Mouse (Mus musculus) lung, embryonic 14.5 days (tissue): Measurements from ENCODE around the gene Camta1. TPM values are rescaled to one million over a fixed set of nuclear protein-coding genes. Genes with fewer than 3 reads are reported as not detected.

ENCODE experiments used
- ATAC-seq: fragments of 200-750 bp; cut with Nextera tagmentation; 2 replicates; pipeline ENCODE4 v1.8.0; 2017; ENCODE audit warnings: mild to moderate bottlenecking, moderate TSS enrichment, moderate library complexity; ENCODE audit not compliant: insufficient read depth
- DNase-seq: peaks from one replicate; pipeline ENCODE4 v3.0.0-alpha.2; 2015
- H3K27ac ChIP-seq: fragments of 300-500 bp; sonication (generic); 2 replicates; pipeline ENCODE4 v1.5.1; 2014; ENCODE audit warnings: low read depth, mild to moderate bottlenecking, moderate library complexity
- H3K27me3 ChIP-seq: fragments of 300-500 bp; sonication (generic); 2 replicates; pipeline ENCODE4 v1.6.1; 2014; ENCODE audit warnings: low read length, control low read depth; ENCODE audit not compliant: insufficient read depth
- H3K36me3 ChIP-seq: fragments of 300-500 bp; sonication (generic); 2 replicates; pipeline ENCODE4 v1.6.1; 2014; ENCODE audit warnings: control low read depth; ENCODE audit not compliant: insufficient read depth
- H3K4me1 ChIP-seq: fragments of 300-500 bp; sonication (generic); 2 replicates; pipeline ENCODE4 v1.6.1; 2014; ENCODE audit warnings: antibody characterized with exemption, control low read depth; ENCODE audit not compliant: insufficient read depth
- H3K4me2 ChIP-seq: fragments of 300-500 bp; sonication (generic); 2 replicates; pipeline ENCODE4 v1.6.1; 2014; ENCODE audit warnings: mild to moderate bottlenecking
- H3K4me3 ChIP-seq: fragments of 300-500 bp; sonication (generic); 2 replicates; pipeline ENCODE4 v1.5.1; 2014; ENCODE audit warnings: low read depth, low read length
- H3K9ac ChIP-seq: fragments of 300-500 bp; sonication (generic); 2 replicates; pipeline ENCODE4 v1.6.1; 2014
- H3K9me3 ChIP-seq: fragments of 300-500 bp; sonication (generic); 2 replicates; pipeline ENCODE4 v1.6.1; 2016; ENCODE audit warnings: low read depth, low read length, control low read depth
- CTCF ChIP-seq: IDR thresholded peaks from 2 replicates; pipeline ENCODE4 v1.5.1; 2016; ENCODE audit warnings: antibody characterized with exemption, low read depth
- WGBS: fragments of 180-500 bp; shearing (Covaris S2); extraction: QIAGEN DNeasy Blood & Tissue Kit; methylation state at CpG from one replicate; pipeline ENCODE4 v1.1.7; 2014; 5-methylcytosine and 5-hydroxymethylcytosine counted together
- polyA plus RNA-seq: library from polyadenylated mRNA; unstranded; fragments of >200 nt; fragmentation: Nextera tagmentation; extraction: Ambion mirVana; gene quantifications from 2 replicates; pipeline ENCODE4 v1.2.1, GENCODE M21; 2014

Camta1 gene
- polyA plus RNA-seq, 1 experiment from 2014 or later = 87.5 TPM

DNA sequence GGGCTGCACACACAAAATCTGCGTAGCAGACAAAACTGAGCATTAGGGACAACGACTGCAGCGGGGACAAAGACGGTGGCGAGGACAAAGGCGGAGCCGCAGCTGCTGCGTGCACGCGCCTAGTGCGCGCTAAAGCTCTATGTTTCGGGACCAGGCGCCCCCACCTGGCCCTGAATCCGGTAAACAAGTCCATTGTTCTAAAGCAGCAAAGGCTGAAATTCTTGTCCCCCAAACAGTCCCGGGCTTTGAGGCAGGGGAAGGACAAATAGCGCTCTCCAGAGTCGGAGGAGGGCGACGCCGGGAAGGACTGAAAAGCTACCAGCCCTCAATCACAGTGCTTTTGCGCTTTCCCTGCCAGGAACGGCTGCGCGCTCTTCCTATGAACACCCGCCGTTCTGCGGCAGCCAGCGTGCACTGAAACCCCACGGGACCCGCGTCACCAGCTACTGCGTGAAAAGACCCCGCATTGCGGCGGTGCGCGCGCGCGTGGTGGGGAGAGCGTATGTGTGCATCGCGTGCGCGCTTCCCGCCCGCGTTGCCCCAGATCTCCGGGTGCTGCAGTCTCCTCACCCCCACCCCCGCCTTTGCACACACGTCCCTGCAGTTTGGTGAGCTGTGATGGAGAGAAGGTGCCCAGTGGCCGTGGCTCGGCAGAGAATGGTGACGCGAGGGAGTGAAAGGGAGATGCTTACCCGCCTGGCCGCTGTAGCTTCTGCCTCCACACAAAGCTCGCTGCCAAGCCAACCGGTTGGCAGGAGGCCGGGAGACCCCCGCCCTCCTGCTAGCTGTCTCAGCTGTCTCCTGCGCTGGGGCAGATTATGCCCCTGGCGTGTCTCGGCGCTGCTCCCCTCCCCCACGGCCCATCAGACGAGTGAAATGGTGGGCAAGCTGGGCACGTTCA, 732.8 kb downstream of the Camta1 start:
- peak overlapping the region; percentile 78 for H3K9ac ChIP-seq
- no peaks in the 10 kb centered on the region for H3K4me1 ChIP-seq
- ATAC-seq (peak; percentile 67), DNase-seq (peak; percentile 93)
- no peaks in the 10 kb centered on the region for H3K9me3 ChIP-seq
- peak overlapping the region; percentile 60 for H3K4me3 ChIP-seq
- H3K27me3 ChIP-seq = no peaks in the 10 kb centered on the region
- TF ChIP-seq CTCF = peak; percentile 50; the same call in 1 of the 2 replicates
- H3K27ac ChIP-seq = peak overlapping the region; percentile 82
- WGBS = 1% methylated on average over 69 of the region's 69 CpGs
- H3K36me3 ChIP-seq = no peaks in the 10 kb centered on the region
- peak overlapping the region; percentile 77 for H3K4me2 ChIP-seq

DNA sequence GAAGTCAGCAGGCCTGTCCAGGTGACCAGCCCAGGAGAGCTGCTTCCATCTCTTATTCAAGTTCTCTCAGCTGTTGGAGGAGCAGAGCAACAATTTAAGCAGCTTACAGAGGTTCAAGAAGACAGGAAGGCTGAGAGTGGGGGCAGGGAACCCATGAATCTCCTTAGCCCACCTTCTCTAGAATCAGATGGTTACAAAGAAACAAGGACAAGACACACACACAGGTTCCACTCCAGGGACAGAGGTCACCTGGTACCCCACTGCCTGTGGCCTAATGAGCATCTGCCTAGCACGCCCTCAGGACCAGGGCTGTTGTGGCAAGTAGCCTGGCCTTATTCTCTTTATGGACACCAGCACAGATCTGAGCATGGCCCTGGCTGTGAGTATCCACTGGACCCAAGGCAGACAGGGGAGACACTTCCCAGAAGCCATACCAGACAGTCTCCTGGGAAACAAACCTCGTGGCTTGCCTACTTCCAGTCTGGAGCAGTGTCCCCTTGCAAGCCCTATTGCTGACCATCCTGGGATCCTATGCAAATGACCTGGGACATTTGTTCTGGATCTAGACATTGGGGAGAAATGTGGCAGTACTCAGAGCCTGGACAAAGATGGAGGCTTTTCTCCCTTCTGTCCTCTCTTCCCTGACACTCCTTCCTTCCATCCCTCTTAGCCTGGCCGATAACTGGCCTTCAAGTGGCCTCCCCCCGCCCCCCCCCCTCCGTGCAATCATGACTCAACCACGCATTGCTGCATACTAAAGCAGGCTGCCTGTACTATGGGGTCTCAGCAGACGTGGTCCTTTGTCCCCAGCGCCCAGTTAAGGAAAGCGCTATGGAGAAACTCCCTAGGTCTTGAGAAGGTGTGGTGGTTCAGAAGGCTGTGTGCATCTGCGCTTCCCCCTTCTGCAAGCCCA, 733.8 kb downstream of the Camta1 start:
- Histone ChIP-seq H3K4me1 (no peaks in the 10 kb centered on the region), H3K36me3 (no peaks in the 10 kb centered on the region), H3K4me3 (peak overlapping the region; percentile 60), H3K27me3 (no peaks in the 10 kb centered on the region), H3K9ac (peak overlapping the region; percentile 78), H3K9me3 (no peaks in the 10 kb centered on the region), H3K27ac (peak overlapping the region; percentile 82), H3K4me2 (peak overlapping the region; percentile 77)
- DNase-seq (no peak), ATAC-seq (peak; percentile 50)
- 10% methylated on average over 9 of the region's 10 CpGs for WGBS
- no peak for TF ChIP-seq CTCF

DNA sequence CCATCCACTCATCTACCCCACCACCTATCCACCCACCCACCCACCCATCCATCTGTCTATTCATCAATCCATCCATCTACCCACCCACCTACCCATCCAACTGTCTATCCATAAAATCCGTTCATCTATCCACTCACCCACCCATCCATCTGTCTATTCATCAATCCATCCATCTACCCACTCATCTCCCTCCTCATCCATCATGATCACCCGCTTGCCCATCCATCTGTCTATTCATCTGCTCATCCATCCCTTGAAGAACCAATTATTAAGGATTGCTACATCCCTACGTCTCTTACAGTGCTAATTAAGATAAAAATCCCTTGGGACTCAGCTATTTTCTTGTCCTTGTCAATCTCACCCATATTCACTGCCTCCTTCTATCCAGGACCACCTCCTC, 742.8 kb downstream of the Camta1 start:
- Histone ChIP-seq H3K4me3 (no peak overlapping the region), H3K4me1 (no peaks in the 10 kb centered on the region), H3K9ac (no peak overlapping the region), H3K36me3 (no peaks in the 10 kb centered on the region), H3K27ac (no peak overlapping the region), H3K4me2 (no peak overlapping the region), H3K27me3 (no peaks in the 10 kb centered on the region), H3K9me3 (no peaks in the 10 kb centered on the region)
- WGBS = 75% methylated on average over 3 of the region's 3 CpGs
- no peak for TF ChIP-seq CTCF
- DNase-seq (no peak), ATAC-seq (no peak)

DNA sequence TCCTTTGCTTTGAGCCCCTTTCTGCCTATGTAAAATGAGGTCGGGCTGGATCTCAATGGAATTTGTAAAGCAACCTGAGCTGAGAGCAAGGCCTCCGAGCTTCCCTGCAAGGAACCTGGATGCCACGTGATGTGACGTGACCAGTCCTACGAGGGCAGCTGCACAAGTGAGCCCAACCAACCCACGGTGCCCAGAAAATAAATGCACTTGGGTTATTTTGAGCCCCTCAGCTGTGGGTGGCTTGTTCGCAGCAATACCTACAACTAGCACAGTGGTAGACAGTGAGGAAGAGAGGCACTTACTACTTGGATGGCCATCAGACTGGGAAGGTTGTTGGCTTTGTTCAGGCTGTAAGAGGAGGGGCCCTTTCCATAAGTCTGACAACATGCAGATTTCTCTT, 747.1 kb downstream of the Camta1 start:
- no peak for DNase-seq
- Histone ChIP-seq H3K27ac (no peak overlapping the region), H3K9me3 (no peaks in the 10 kb centered on the region), H3K4me2 (no peak overlapping the region), H3K27me3 (peaks cover 12% of the 10 kb centered on the region), H3K9ac (no peak overlapping the region), H3K36me3 (no peaks in the 10 kb centered on the region), H3K4me3 (no peak overlapping the region), H3K4me1 (no peaks in the 10 kb centered on the region)
- 84% methylated on average over 7 of the region's 7 CpGs for WGBS
- no peak for TF ChIP-seq CTCF
- ATAC-seq = no peak

DNA sequence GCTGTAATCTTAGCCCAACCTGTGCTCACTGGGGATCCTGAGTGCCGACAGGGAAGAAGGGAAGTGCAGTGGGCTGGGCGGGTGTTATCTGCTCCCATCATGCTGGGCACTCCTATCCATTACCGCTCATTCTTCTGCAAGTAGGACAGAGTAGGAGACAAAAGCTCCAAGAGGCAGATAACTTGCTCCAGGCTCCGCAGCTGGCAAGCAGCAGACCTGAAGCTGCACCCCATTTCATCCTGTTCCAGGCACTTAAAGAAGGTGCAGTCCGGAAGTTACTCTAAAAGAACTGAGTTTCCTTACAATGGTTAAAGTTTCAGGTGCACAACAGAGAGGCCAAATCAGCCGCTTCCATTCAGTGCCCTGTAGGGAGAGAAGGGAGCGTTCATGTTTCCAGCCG, 750.5 kb downstream of the Camta1 start:
- no peak overlapping the region for H3K4me2 ChIP-seq
- peaks cover 30% of the 10 kb centered on the region for H3K27me3 ChIP-seq
- DNase-seq (no peak), ATAC-seq (no peak)
- 0 out of 2 replicates have a peak, but pooled peaks cover 3% of the 10 kb centered on the region for H3K4me1 ChIP-seq
- no peak overlapping the region for H3K4me3 ChIP-seq
- WGBS = 47% methylated on average over 8 of the region's 8 CpGs
- H3K27ac ChIP-seq = no peak overlapping the region
- H3K9ac ChIP-seq = no peak overlapping the region
- H3K9me3 ChIP-seq = no peaks in the 10 kb centered on the region
- H3K36me3 ChIP-seq = no peaks in the 10 kb centered on the region
- no peak for TF ChIP-seq CTCF

DNA sequence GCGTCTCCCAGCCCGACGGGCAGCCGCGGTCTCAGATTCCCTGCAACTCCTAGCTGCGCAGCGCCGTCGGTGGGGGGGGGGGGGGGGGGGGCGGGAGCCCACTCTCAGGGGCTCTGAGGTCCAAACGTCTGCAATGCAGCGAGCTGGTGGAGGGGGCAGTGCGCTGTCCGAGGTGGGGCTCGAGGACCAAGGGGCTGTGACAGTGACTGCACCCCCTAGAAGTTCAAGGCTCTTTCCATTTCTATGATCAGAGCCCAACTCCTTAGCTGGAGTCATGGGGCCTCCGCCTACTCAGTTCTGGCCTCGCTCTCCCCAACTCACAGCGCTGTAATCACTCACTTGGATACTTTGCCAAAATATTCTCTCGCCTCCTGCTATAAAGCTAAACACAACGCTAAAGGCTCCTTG, 752.8 kb downstream of the Camta1 start:
- Histone ChIP-seq H3K9me3 (no peaks in the 10 kb centered on the region), H3K9ac (peak overlapping the region; percentile 62), H3K4me2 (peak overlapping the region; percentile 99), H3K27me3 (peaks cover 30% of the 10 kb centered on the region), H3K4me1 (0 out of 2 replicates have a peak, but pooled peaks cover 3% of the 10 kb centered on the region), H3K36me3 (no peaks in the 10 kb centered on the region), H3K4me3 (peak overlapping the region; percentile 63), H3K27ac (no peak overlapping the region; the same call in 1 of the 2 replicates)
- ATAC-seq (peak; percentile 26), DNase-seq (peak; percentile 67)
- 2% methylated on average over 17 of the region's 20 CpGs for WGBS
- no peak for TF ChIP-seq CTCF
